Mouse (Mus musculus) adrenal gland, adult 2 months (tissue): ENCODE results near the gene Stx3. TPM values are rescaled to one million over a fixed set of nuclear protein-coding genes. Genes with fewer than 3 reads are reported as not detected.

Experiments used
- DNase-seq: peaks from one replicate; pipeline ENCODE4 v3.0.0; 2021
- long read RNA-seq: library from polyadenylated mRNA; stranded (forward); transcript quantifications from one replicate; pipeline ENCODE4 v2.0.0, GENCODE M21; 2021
- polyA plus RNA-seq: library from polyadenylated mRNA; depleted of rRNA; stranded (reverse); fragments of >200 nt; gene quantifications from 2 replicates; pipeline ENCODE4 v1.2.3, GENCODE M21; 2012; rRNA removed
- total RNA-seq, 2 experiments: library from RNA; stranded (reverse); gene quantifications; 2 replicates each; pipeline ENCODE4 v1.2.3; 2021

The Stx3 gene
- total RNA-seq, result 1 to 10 TPM; 8.3 to 9.6 TPM
- 9.1 and 9.5 TPM in 2 replicates for polyA plus RNA-seq
- long read RNA-seq, transcript Stx3-202 (11 exons, 2,810 nt), result major isoform, 13 of 17 reads
- long read RNA-seq, partial matches to known transcripts, result 3 of 17 reads
- long read RNA-seq, other reads (novel, unspliced or antisense), result 1 of 17 reads

GRCm38 (mm10) chr19:11819143-11819700 is at the start of gene Stx3:
Gene Stx3 (minus strand): TSS chr19:11819403.
- DNase-seq, result peak; percentile 17

DNA sequence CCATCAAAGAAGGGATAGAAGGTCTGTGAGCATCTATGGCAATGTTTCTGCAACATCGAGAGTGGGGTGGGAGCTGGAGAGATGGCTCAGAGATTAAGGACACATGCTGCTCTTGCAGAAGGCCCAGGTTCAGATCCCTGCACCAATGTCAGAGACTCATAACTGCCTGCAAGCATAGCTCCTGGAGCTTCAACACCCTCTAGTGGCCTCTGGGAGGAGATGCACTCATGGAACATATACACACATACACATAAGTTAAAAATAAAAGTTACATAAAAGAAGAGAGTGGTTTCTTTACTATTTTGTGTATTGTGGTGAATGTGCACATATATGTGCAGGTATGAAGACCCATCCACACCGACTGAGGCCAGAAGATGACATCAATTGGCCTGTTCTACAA is 48.6 kb upstream of the Stx3 start:
- no peak for DNase-seq

DNA sequence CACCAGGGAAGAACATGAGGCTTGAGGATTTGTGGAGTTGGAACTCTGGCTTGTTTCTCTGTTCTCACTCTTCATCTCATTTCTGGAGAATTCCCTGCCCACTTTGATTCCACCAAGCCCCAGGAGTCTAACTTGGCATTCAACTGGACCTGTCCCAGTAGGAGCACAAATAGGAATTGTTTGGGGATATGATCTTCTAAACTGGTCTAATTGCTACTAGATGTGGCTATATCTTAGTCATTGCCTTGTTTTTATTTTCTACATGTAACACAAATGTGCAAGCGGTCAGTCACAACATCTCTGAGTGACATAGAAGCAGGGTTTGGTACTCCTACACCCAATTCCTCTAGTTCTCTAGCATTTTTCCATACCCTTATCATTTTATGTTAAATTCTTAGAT is 41.8 kb upstream of the Stx3 start, which contains the start of gene Olfr1418:
TSS of gene Olfr1418 (minus strand) at position 101 of the 400 bp plus-strand sequence.
- DNase-seq, result no peak

DNA sequence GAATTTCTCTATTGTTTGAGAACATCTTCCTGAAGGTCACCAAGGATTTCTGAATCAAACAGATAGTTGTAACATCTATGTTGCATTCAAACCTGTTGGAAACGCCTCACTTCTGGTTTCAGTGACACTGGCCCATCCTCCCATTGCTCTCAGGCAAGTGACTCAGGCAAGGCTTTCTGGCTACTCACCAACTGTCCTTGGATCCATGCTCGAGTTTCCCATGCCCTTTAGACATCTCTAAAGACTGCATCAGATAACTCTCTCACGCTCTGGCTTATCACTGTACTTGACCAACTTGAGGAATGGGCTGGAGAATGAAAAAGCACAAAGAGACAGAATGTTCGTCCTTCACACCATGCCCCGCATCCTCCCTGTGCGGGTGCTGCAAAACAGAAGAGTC is 37.3 kb upstream of the Stx3 start:
- DNase-seq, result peak; percentile 75

GRCm38 (mm10) chr19:11854821-11855220 is 35.6 kb upstream of the Stx3 start:
- DNase-seq, result no peak

DNA sequence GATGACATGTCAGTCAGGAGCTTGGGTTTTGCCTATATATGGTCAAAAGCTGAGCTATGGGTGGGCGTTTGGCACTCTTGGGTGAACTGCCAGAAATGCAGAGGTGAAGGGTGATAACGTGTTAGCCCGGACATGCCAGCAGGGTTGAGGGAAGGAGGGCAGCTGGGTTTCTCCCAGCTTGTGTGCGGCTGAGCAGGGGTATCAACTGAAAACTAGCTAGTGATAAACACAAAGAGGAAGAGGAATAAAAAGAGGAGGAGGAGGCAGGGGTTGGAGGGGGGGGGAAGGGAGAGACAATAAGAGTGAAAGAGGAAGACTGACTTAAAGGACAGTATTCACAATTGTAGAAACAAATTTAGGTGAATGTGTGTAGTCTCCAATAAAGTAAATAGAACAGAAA is 33.4 kb upstream of the Stx3 start:
- DNase-seq, result no peak

- DNase-seq, result no peak
Measured at GRCm38 (mm10) chr19:11846333-11846732, 27.1 kb upstream of the Stx3 start.

GRCm38 (mm10) chr19:11839119-11839518 is 19.9 kb upstream of the Stx3 start, which contains the start of gene Olfr1417:
Gene Olfr1417 (minus strand): TSS chr19:11839219.
- DNase-seq, result no peak

GRCm38 (mm10) chr19:11823346-11824065 is 4.3 kb upstream of the Stx3 start:
- no peak for DNase-seq

GRCm38 (mm10) chr19:11820211-11820610 is 1.0 kb upstream of the Stx3 start:
- DNase-seq, result no peak

DNA sequence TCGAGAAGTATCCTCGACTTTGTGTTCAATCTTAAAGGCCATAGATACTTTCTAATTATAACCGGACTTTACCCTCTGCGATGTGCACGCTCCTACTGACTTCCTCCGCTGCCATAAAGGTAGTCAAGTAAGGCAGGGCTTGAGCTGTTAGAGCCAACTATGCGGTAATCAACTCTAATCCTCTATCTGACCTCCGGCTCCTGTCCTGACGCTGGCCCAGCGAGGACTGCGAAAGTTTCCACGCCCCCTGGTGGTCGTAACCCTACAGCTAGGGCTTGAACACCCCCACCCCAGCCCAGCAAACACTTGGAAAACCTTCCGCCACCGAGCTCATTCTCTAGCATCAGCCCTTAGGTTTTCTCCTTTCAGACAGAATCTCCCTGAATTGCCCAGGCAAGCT is 597 bp upstream of the Stx3 start:
- peak; percentile 83 for DNase-seq

DNA sequence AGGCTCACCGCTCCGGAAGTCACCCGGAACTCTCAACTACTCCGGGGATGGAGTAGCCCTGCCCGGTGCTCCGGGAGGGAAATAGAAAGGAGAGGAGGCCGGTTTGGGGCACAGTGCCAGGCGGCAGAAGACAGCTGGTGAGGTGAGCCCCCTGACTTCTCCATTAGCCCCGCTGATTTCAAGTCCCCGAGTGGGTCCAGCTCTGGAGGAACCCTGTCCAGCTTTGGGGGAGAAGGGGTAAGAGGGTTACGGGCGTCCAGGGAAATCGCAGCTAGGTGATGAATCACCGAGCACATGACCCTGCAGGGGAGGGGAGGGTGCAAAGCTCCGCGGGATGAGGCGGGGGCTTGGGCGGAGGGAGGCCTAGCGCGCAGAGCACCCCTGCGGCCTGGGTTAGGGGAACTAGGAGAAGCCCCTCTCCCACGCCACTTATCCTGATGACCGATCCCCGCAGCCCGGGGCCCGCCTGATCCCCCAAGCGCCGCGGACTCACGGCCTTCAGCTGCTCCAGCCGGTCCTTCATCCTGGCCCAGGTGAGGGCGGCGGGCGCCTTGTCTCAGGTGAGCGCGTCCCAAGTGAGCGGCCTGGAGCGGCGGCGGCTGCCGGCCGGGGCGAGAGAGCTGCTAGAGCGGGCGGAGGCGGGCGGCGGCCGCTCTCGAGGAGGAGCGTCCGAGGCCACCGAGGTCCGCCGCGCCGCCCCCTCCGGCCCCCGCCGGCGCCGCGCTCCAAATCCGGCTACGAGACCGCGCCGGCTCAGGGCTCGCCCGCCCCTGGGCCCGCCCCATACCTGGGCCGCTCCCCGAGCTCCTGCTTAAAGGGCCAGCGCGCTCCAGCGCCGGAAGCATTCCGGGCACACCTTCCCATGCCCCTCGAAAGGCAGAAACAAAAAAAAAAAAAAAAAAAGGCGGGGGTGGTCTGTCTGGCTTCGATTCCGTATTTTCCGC is 732 bp downstream of the Stx3 start:
- peak; percentile 85 for DNase-seq

DNA sequence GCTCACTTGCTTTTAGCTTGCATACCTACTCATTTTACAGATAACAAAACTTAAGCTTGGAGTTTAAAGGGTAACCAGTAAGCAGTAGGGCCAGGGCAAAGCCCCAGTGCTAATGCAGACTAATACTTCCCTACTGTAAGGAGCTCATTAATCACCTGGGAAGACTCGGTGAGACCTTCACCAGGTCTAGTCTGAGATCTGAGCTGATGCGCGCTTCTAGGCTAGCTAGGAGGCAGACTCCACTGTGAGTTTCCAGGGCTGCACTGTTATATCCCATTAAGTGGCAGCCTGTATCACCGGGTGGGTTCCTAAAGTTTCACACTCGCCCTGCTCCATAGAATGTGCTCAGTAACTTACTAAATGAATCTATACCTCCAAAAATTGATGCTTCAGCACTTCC is 1.6 kb downstream of the Stx3 start:
- no peak for DNase-seq

DNA sequence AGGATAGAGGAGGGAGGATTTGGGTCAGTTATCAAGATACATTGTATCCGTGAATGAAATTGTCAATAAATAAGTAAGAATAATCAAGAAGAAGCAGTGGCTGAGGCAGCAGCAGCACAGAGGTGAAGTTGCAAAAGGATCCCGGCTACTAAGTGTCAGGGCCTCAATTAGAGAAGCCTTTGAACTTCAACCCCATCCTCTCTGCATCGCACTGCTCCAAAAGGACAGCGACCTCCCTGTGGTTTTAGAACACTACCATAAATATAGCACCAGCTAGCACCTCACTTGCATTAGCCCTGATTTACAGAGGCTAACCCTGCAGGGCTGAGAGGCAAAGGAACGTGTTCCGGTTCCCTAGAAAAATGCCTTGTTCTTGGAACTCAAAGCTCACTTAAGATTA is 2.5 kb downstream of the Stx3 start:
- no peak for DNase-seq

- DNase-seq, result no peak
Measured at GRCm38 (mm10) chr19:11814742-11815333, 4.4 kb downstream of the Stx3 start.

- DNase-seq, result peak; percentile 9
Measured at GRCm38 (mm10) chr19:11813649-11814048, 5.6 kb downstream of the Stx3 start.

DNA sequence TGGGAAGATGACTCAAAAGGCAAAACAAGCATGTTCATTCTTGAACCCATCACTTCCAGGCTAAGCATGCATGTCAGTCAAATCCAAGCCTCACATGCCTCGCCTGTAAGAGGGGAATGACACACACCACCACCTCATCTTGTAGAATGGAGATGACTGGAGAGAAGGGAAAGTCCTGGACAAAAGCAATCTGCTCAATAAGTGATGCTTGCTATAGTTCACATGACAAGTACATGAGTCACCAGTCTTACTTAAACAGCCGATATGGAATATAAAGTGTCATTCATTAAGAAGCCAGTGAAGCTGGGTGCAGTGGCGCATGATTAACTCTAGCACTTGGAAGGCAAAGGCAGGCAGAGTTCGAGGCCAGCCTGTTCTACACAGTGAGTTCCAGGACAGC is 6.1 kb downstream of the Stx3 start:
- DNase-seq, result no peak

- peak; percentile 10 for DNase-seq
Measured at GRCm38 (mm10) chr19:11811688-11812365, 7.4 kb downstream of the Stx3 start.

DNA sequence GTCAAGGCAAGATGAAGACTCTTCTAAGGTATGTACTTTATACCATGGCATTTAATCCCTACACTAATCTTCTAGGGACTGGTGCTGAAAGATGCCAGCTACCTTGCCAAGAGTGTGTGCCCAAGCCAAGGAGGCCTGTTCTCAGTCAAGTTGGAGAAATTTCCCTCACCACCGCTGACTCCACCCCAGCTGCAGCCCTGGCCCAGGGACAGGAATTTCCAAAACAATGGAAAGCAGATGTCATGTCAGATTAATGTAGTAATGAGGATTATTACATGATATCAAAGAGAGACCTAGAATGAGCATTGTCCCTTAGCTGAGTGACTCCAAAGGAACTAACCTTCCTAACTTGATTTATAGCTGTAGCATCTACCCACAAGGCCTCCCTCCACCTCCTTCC is 8.3 kb downstream of the Stx3 start:
- peak; percentile 38 for DNase-seq

GRCm38 (mm10) chr19:11810003-11810758 is 9.0 kb downstream of the Stx3 start:
- no peak for DNase-seq

DNA sequence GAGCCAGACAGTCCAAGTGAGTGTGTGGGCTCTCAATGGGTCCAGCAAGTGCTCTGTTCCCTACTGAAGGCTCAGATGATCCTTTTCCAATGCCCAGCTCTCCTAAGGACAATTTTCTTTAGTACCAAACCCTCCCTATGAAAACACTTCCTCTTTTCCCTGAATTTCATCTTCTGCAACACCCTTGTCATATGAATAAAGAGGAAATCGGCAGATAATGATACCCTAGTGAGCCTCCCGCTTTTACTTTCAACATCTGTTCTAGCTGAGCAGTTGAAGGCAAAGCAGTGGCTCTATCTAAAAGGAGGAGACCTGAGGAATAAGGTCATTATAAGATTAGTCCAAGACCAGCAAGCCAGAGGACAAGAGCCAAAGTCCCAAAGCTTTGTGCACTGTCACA is 10.8 kb downstream of the Stx3 start:
- no peak for DNase-seq
